Mouse (Mus musculus): ENCODE measurements around the gene Kif1c. TPM values are rescaled to one million over a fixed set of nuclear protein-coding genes. Genes with fewer than 3 reads are reported as not detected.

The Kif1c gene
- polyA plus RNA-seq, 1 experiment: 87.1 TPM

GRCm38 (mm10) chr11:70699051-70699450 lies 1.3 kb upstream of the Kif1c start:
- no peak overlapping the region for H3K27ac ChIP-seq (ENCODE audit: insufficient read depth, low read depth, low read length)
- H3K4me1 ChIP-seq (ENCODE audit: control insufficient read depth, insufficient read depth, insufficient read length, low read length): peaks cover 12% of the 10 kb centered on the region
- peaks cover 14% of the 10 kb centered on the region for H3K36me3 ChIP-seq (ENCODE audit: control insufficient read depth, insufficient read depth, low read length)
- H3K4me3 ChIP-seq (ENCODE audit: low read depth, low read length): no peak overlapping the region
- H3K27me3 ChIP-seq (ENCODE audit: control insufficient read depth, insufficient read depth, low read length): no peaks in the 10 kb centered on the region
- TF ChIP-seq POLR2A (IDR thresholded peaks at IDR 0.05; ENCODE audit: low read depth, low read length) (no peak), CTCF (IDR thresholded peaks at IDR 0.05; ENCODE audit: extremely low read depth, insufficient read length, insufficient replicate concordance, low read depth, low read length) (no peak)
- WGBS: 81% methylated on average over 2 of the region's 2 CpGs

- TF ChIP-seq CTCF (IDR thresholded peaks at IDR 0.05; ENCODE audit: extremely low read depth, insufficient read length, insufficient replicate concordance, low read depth, low read length) (no peak), POLR2A (IDR thresholded peaks at IDR 0.05; ENCODE audit: low read depth, low read length) (peak; percentile 31; the same call in 1 of the 2 replicates)
- Histone ChIP-seq H3K4me1 (ENCODE audit: control insufficient read depth, insufficient read depth, insufficient read length, low read length) (peaks cover 12% of the 10 kb centered on the region), H3K27me3 (ENCODE audit: control insufficient read depth, insufficient read depth, low read length) (no peaks in the 10 kb centered on the region), H3K4me3 (ENCODE audit: low read depth, low read length) (peak overlapping the region; percentile 80), H3K36me3 (ENCODE audit: control insufficient read depth, insufficient read depth, low read length) (peaks cover 29% of the 10 kb centered on the region), H3K27ac (ENCODE audit: insufficient read depth, low read depth, low read length) (peak overlapping the region; percentile 99)
- WGBS: under 1% methylated on average over 34 of the region's 34 CpGs
These were observed 265 bp downstream of the Kif1c start for GRCm38 (mm10) chr11:70700613-70701012.

- Histone ChIP-seq H3K27me3 (ENCODE audit: control insufficient read depth, insufficient read depth, low read length) (no peaks in the 10 kb centered on the region), H3K4me3 (ENCODE audit: low read depth, low read length) (peak overlapping the region; percentile 80), H3K27ac (ENCODE audit: insufficient read depth, low read depth, low read length) (peak overlapping the region; percentile 99), H3K36me3 (ENCODE audit: control insufficient read depth, insufficient read depth, low read length) (peaks cover 36% of the 10 kb centered on the region), H3K4me1 (ENCODE audit: control insufficient read depth, insufficient read depth, insufficient read length, low read length) (peaks cover 12% of the 10 kb centered on the region)
- TF ChIP-seq CTCF (IDR thresholded peaks at IDR 0.05; ENCODE audit: extremely low read depth, insufficient read length, insufficient replicate concordance, low read depth, low read length): no peak
- no peak for TF ChIP-seq POLR2A (IDR thresholded peaks at IDR 0.05; ENCODE audit: low read depth, low read length)
- WGBS: 4% methylated on average over 10 of the region's 10 CpGs
These were observed 1.0 kb downstream of the Kif1c start for GRCm38 (mm10) chr11:70701221-70701955.

- Histone ChIP-seq H3K36me3 (ENCODE audit: control insufficient read depth, insufficient read depth, low read length) (peaks cover 44% of the 10 kb centered on the region), H3K27ac (ENCODE audit: insufficient read depth, low read depth, low read length) (no peak overlapping the region), H3K27me3 (ENCODE audit: control insufficient read depth, insufficient read depth, low read length) (no peaks in the 10 kb centered on the region), H3K4me1 (ENCODE audit: control insufficient read depth, insufficient read depth, insufficient read length, low read length) (peaks cover 12% of the 10 kb centered on the region), H3K4me3 (ENCODE audit: low read depth, low read length) (no peak overlapping the region)
- no peak for TF ChIP-seq POLR2A (IDR thresholded peaks at IDR 0.05; ENCODE audit: low read depth, low read length)
- no peak for TF ChIP-seq CTCF (IDR thresholded peaks at IDR 0.05; ENCODE audit: extremely low read depth, insufficient read length, insufficient replicate concordance, low read depth, low read length)
- 74% methylated on average over 6 of the region's 6 CpGs for WGBS
These were observed 1.8 kb downstream of the Kif1c start for GRCm38 (mm10) chr11:70701984-70702733.

- Histone ChIP-seq H3K27me3 (ENCODE audit: control insufficient read depth, insufficient read depth, low read length) (no peaks in the 10 kb centered on the region), H3K27ac (ENCODE audit: insufficient read depth, low read depth, low read length) (no peak overlapping the region), H3K4me3 (ENCODE audit: low read depth, low read length) (no peak overlapping the region), H3K4me1 (ENCODE audit: control insufficient read depth, insufficient read depth, insufficient read length, low read length) (peaks cover 12% of the 10 kb centered on the region), H3K36me3 (ENCODE audit: control insufficient read depth, insufficient read depth, low read length) (peaks cover 49% of the 10 kb centered on the region)
- 77% methylated on average over 6 of the region's 6 CpGs for WGBS
- TF ChIP-seq CTCF (IDR thresholded peaks at IDR 0.05; ENCODE audit: extremely low read depth, insufficient read length, insufficient replicate concordance, low read depth, low read length): no peak
These were observed 2.4 kb downstream of the Kif1c start for GRCm38 (mm10) chr11:70702781-70703180.

GRCm38 (mm10) chr11:70706127-70706526 lies 5.8 kb downstream of the Kif1c start:
- Histone ChIP-seq H3K4me1 (ENCODE audit: control insufficient read depth, insufficient read depth, insufficient read length, low read length) (peaks cover 9% of the 10 kb centered on the region; the same call in 1 of the 2 replicates), H3K36me3 (ENCODE audit: control insufficient read depth, insufficient read depth, low read length) (peaks cover 79% of the 10 kb centered on the region), H3K27me3 (ENCODE audit: control insufficient read depth, insufficient read depth, low read length) (no peaks in the 10 kb centered on the region), H3K4me3 (ENCODE audit: low read depth, low read length) (no peak overlapping the region), H3K27ac (ENCODE audit: insufficient read depth, low read depth, low read length) (no peak overlapping the region)
- 65% methylated on average over 3 of the region's 3 CpGs for WGBS
- TF ChIP-seq POLR2A (IDR thresholded peaks at IDR 0.05; ENCODE audit: low read depth, low read length): no peak
- no peak for TF ChIP-seq CTCF (IDR thresholded peaks at IDR 0.05; ENCODE audit: extremely low read depth, insufficient read length, insufficient replicate concordance, low read depth, low read length)

GRCm38 (mm10) chr11:70711026-70711425 lies 10.7 kb downstream of the Kif1c start:
- 92% methylated on average over 10 of the region's 10 CpGs for WGBS
- Histone ChIP-seq H3K36me3 (ENCODE audit: control insufficient read depth, insufficient read depth, low read length) (peaks cover 73% of the 10 kb centered on the region), H3K4me3 (ENCODE audit: low read depth, low read length) (no peak overlapping the region), H3K27me3 (ENCODE audit: control insufficient read depth, insufficient read depth, low read length) (no peaks in the 10 kb centered on the region), H3K4me1 (ENCODE audit: control insufficient read depth, insufficient read depth, insufficient read length, low read length) (peaks cover 2% of the 10 kb centered on the region; the same call in 1 of the 2 replicates), H3K27ac (ENCODE audit: insufficient read depth, low read depth, low read length) (no peak overlapping the region)
- TF ChIP-seq CTCF (IDR thresholded peaks at IDR 0.05; ENCODE audit: extremely low read depth, insufficient read length, insufficient replicate concordance, low read depth, low read length) (no peak), POLR2A (IDR thresholded peaks at IDR 0.05; ENCODE audit: low read depth, low read length) (no peak)

Data from small intestine, adult 2 months (tissue).